ENCODE assay signal across 28 mouse cellular contexts in the genomic region with DNA sequence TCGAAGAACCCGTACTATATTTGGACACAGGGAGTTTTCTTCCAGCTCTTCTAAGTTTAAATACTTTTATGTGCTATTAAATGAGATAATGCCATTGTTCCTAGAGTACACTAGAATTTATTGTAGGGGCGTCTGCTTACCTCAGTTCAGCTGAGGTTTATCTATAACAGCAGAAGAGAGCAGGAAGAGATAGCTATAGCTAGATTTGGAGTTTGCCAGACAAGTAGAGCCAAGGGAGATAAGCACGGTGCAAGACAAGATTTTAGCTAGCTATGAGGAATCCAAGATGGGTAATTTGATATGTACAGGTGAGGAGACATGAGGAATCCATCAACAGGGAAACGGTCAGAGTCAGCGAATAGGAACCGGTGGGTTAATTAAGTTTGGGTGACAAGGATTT.
"Had no signal": no experiment of that assay in that cellular context is flagged by ENCODE, and none has a peak within 500 bp of the region (broad histone marks: within the 10 kb centered on the region; RNA-seq: fewer than 3 reads in every experiment).

No protein-coding gene starts in this region.

- H3K9me3 ChIP-seq: limb, embryonic 10.5 days; limb, embryonic 12.5 days; limb, embryonic 13.5 days; limb, embryonic 15.5 days; liver, embryonic 12.5 days; liver, embryonic 13.5 days; liver, embryonic 15.5 days; lung, embryonic 15.5 days; megakaryocyte, embryonic 14.5 days; midbrain, embryonic 10.5 days; midbrain, embryonic 12.5 days; midbrain, embryonic 13.5 days; midbrain, embryonic 15.5 days; neural tube, embryonic 12.5 days had no signal

- H3K36me3 ChIP-seq: limb, embryonic 10.5 days; limb, embryonic 12.5 days; liver, embryonic 12.5 days; liver, embryonic 13.5 days; liver, embryonic 15.5 days; midbrain, embryonic 12.5 days; midbrain, embryonic 13.5 days; midbrain, embryonic 15.5 days; neural tube, embryonic 12.5 days had no signal

- ATAC-seq: liver, embryonic 12.5 days; liver, postnatal 0 days; midbrain, embryonic 13.5 days; midbrain, embryonic 15.5 days; midbrain, embryonic 16.5 days had no signal

- DNase-seq: left cerebral cortex, postnatal 4 days; liver; liver, embryonic 13.5 days; liver, postnatal 0 days; lung, adult 2 months; lung, embryonic 14.5 days; lung, postnatal 14 days; lung, postnatal 4 days; midbrain, embryonic 14.5 days had no signal

- H3K4me3 ChIP-seq: limb, embryonic 10.5 days; limb, embryonic 12.5 days; limb, embryonic 13.5 days; limb, embryonic 15.5 days; liver, embryonic 12.5 days; liver, embryonic 13.5 days; liver, embryonic 15.5 days; lung, embryonic 15.5 days; megakaryocyte, embryonic 14.5 days; midbrain, embryonic 10.5 days; midbrain, embryonic 12.5 days; midbrain, embryonic 13.5 days; midbrain, embryonic 15.5 days; myocyte; neural tube, embryonic 12.5 days had no signal

- H3K9ac ChIP-seq: limb, embryonic 12.5 days; limb, embryonic 13.5 days; limb, embryonic 15.5 days; liver, embryonic 12.5 days; liver, embryonic 13.5 days; liver, embryonic 14.5 days; liver, embryonic 15.5 days; liver, postnatal 0 days; lung, embryonic 14.5 days; lung, embryonic 15.5 days; midbrain, embryonic 12.5 days; midbrain, embryonic 13.5 days; midbrain, embryonic 15.5 days; neural tube, embryonic 12.5 days had no signal

- H3K27me3 ChIP-seq: limb, embryonic 12.5 days; limb, embryonic 13.5 days; limb, embryonic 15.5 days; liver, embryonic 12.5 days; liver, embryonic 13.5 days; liver, embryonic 15.5 days; lung, embryonic 15.5 days; megakaryocyte, embryonic 14.5 days; midbrain, embryonic 12.5 days; midbrain, embryonic 13.5 days; midbrain, embryonic 15.5 days; neural tube, embryonic 12.5 days had no signal

- H3K4me2 ChIP-seq: limb, embryonic 12.5 days; limb, embryonic 13.5 days; limb, embryonic 15.5 days; liver, embryonic 11.5 days; liver, embryonic 12.5 days; liver, embryonic 13.5 days; liver, embryonic 15.5 days; lung, embryonic 14.5 days; lung, embryonic 15.5 days; midbrain, embryonic 11.5 days; midbrain, embryonic 12.5 days; midbrain, embryonic 13.5 days; midbrain, embryonic 15.5 days; neural tube, embryonic 12.5 days had no signal

- H3K4me1 ChIP-seq: limb, embryonic 10.5 days; limb, embryonic 12.5 days; limb, embryonic 13.5 days; limb, embryonic 15.5 days; liver, embryonic 12.5 days; liver, embryonic 13.5 days; liver, embryonic 15.5 days; midbrain, embryonic 10.5 days; midbrain, embryonic 12.5 days; midbrain, embryonic 13.5 days; midbrain, embryonic 15.5 days; neural tube, embryonic 12.5 days had no signal

- H3K27ac ChIP-seq: limb, embryonic 10.5 days; limb, embryonic 12.5 days; limb, embryonic 13.5 days; limb, embryonic 15.5 days; liver, embryonic 12.5 days; liver, embryonic 13.5 days; liver, embryonic 14.5 days; liver, embryonic 15.5 days; lung, embryonic 15.5 days; macrophage; midbrain, embryonic 10.5 days; midbrain, embryonic 12.5 days; midbrain, embryonic 13.5 days; midbrain, embryonic 15.5 days; neural tube, embryonic 12.5 days had no signal
